8 mouse cellular contexts compared by ENCODE assay signal in genomic region chr9:108263690-108264190, GRCm38 (mm10). TPM values are rescaled to one million over a fixed set of nuclear protein-coding genes. Genes with fewer than 3 reads are reported as not detected.
A peak's percentile ranks its signal among the peaks of the same experiment; 100 is the strongest.
DNase-seq lines count a peak whose midpoint lies in the region; ATAC-seq and TF ChIP-seq lines count a peak whose summit lies in the region.

Gene Dag1 (minus strand): TSS chr9:108263958.

- DNase-seq in A20 (ENCODE audit: low read depth, low spot score): peak; percentile 96
- DNase-seq in heart, embryonic 10.5 days (ENCODE audit: low spot score): peak; percentile 99
- peak; percentile 100 for DNase-seq in liver
- peak; percentile 99 for DNase-seq in spleen, postnatal 4 days (ENCODE audit: low spot score in 2 of 2)

- TF ChIP-seq CTCF in bone marrow macrophage, adult 2 months (IDR thresholded peaks at IDR 0.05; ENCODE audit: low read depth, low read length): no peak
- no peak for TF ChIP-seq CTCF in embryonic fibroblast, embryonic 13.5 days (IDR thresholded peaks at IDR 0.05; ENCODE audit: borderline replicate concordance, insufficient read depth, low read length)

- H3K4me2 ChIP-seq in kidney, embryonic 15.5 days: peak within 1 kb of the TSS; percentile 74

- H3K4me3 ChIP-seq in bone marrow macrophage, adult 2 months (ENCODE audit: insufficient read depth, low read length): peak within 1 kb of the TSS; percentile 94
- H3K4me3 ChIP-seq in embryonic fibroblast, embryonic 13.5 days (ENCODE audit: insufficient read depth, low read length): peak within 1 kb of the TSS; percentile 97
- H3K4me3 ChIP-seq in heart, embryonic 10.5 days: peak within 1 kb of the TSS; percentile 99
- H3K4me3 ChIP-seq in kidney, embryonic 15.5 days (replicated peaks): peak within 1 kb of the TSS; percentile 99

- ATAC-seq in kidney, embryonic 15.5 days (replicated peaks; ENCODE audit: low FRiP score): peak; percentile 97
- ATAC-seq in monocyte, adult 5-6 weeks (replicated peaks; ENCODE audit: insufficient number of reproducible peaks, low FRiP score, low TSS enrichment, poor library complexity, severe bottlenecking): peak; percentile 88

- no peak; the same call in 1 of the 2 replicates for TF ChIP-seq POLR2A in bone marrow macrophage, adult 2 months (IDR thresholded peaks at IDR 0.05; ENCODE audit: borderline replicate concordance, low read depth, low read length)
- peak; percentile 65 for TF ChIP-seq POLR2A in embryonic fibroblast, embryonic 13.5 days (IDR thresholded peaks at IDR 0.05; ENCODE audit: low read depth, low read length)

- H3K9ac ChIP-seq in kidney, embryonic 15.5 days: peak within 1 kb of the TSS; percentile 96

- H3K27me3 ChIP-seq in heart, embryonic 10.5 days (ENCODE audit: insufficient read depth, poor library complexity, severe bottlenecking): no peaks in the 10 kb centered on the region
- H3K27me3 ChIP-seq in kidney, embryonic 15.5 days: no peaks in the 10 kb centered on the region

- WGBS in heart, embryonic 10.5 days: under 1% methylated on average over 71 of the region's 71 CpGs
- WGBS in kidney, embryonic 15.5 days: under 1% methylated on average over 66 of the region's 71 CpGs

- peak within 1 kb of the TSS; percentile 70 for H3K27ac ChIP-seq in bone marrow macrophage, adult 2 months (ENCODE audit: insufficient read depth, low read depth, low read length)
- peak within 1 kb of the TSS; percentile 92 for H3K27ac ChIP-seq in embryonic fibroblast, embryonic 13.5 days (ENCODE audit: insufficient read depth, low read length)
- H3K27ac ChIP-seq in heart, embryonic 10.5 days: peak within 1 kb of the TSS; percentile 98
- peak within 1 kb of the TSS; percentile 95 for H3K27ac ChIP-seq in kidney, embryonic 15.5 days

- peaks cover 45% of the 10 kb centered on the region for H3K4me1 ChIP-seq in bone marrow macrophage, adult 2 months (ENCODE audit: control insufficient read depth, insufficient read depth, low read length)
- H3K4me1 ChIP-seq in embryonic fibroblast, embryonic 13.5 days (ENCODE audit: control insufficient read depth, insufficient read depth, low read length): peaks cover 13% of the 10 kb centered on the region
- peaks cover 71% of the 10 kb centered on the region for H3K4me1 ChIP-seq in heart, embryonic 10.5 days
- peaks cover 39% of the 10 kb centered on the region for H3K4me1 ChIP-seq in kidney, embryonic 15.5 days

- no peaks in the 10 kb centered on the region; the same call in 1 of the 2 replicates for H3K36me3 ChIP-seq in heart, embryonic 10.5 days
- no peaks in the 10 kb centered on the region for H3K36me3 ChIP-seq in kidney, embryonic 15.5 days

- no peaks in the 10 kb centered on the region for H3K9me3 ChIP-seq in heart, embryonic 10.5 days
- no peaks in the 10 kb centered on the region for H3K9me3 ChIP-seq in kidney, embryonic 15.5 days (replicated peaks)

RNA-seq across cellular contexts. Expression of gene Dag1, which starts in this region (rescaled TPM):
- 34.5 and 37.5 TPM in 2 replicates for polyA plus RNA-seq in bone marrow macrophage, adult 2 months (2012; ENCODE audit: insufficient read depth, insufficient read length, missing spikeins)
- 102 and 109 TPM in 2 replicates for polyA plus RNA-seq in embryonic fibroblast, embryonic 13.5 days (2011; ENCODE audit: insufficient read length, low read depth, missing spikeins)
- 128 and 197 TPM in 2 replicates for polyA plus RNA-seq in heart, embryonic 10.5 days (2016; fragmentation: Nextera tagmentation; extraction: Ambion mirVana)
- 141 and 147 TPM in 2 replicates for polyA plus RNA-seq in kidney, embryonic 15.5 days (2015; fragmentation: Nextera tagmentation; extraction: Ambion mirVana)
- 3.2 to 5.7 TPM (median 5.0 TPM) in 3 replicates for total RNA-seq in monocyte, adult 5-6 weeks (2017)

Comparison
In these comparisons a context has a peak if more than half of its experiments do, and no peak if none do; other contexts are left out.
1. Peak in every context shown above with its lines: DNase-seq, ATAC-seq, H3K4me3 ChIP-seq and H3K27ac ChIP-seq.